Mouse (Mus musculus) bone marrow, adult 2 months (tissue): Measurements from ENCODE around the gene Brf1.

Experiments
- CTCF ChIP-seq: fragments of 200-500 bp; IDR thresholded peaks from 2 replicates; pipeline ENCODE4 v1.5.1; 2011; ENCODE audit warnings: low read length, control low read depth; ENCODE audit not compliant: control insufficient read depth, insufficient read depth
- POLR2A ChIP-seq: fragments of 200-500 bp; IDR thresholded peaks from 2 replicates; pipeline ENCODE4 v1.6.1; 2011; ENCODE audit warnings: low read depth, mild to moderate bottlenecking, control low read depth, low read length, borderline replicate concordance; ENCODE audit not compliant: control insufficient read depth

- no peak for TF ChIP-seq CTCF
- TF ChIP-seq POLR2A = no peak
Measured at GRCm38 (mm10) chr12:112943669-112944068, 56.8 kb downstream of the Brf1 start.
